Mouse (Mus musculus): Measurements from ENCODE around the gene Fastk.
"Not testable (repeated sequence)": the region's sequence is repeated elsewhere in the genome, so short reads cannot be mapped to it uniquely, and the experiment has no call there.

The Fastk gene

GRCm38 (mm10) chr5:24423129-24424003, 21.7 kb downstream of the Fastk start, which contains the start of the genes Cdk5 and Slc4a2:
Gene Cdk5 (minus strand): TSS chr5:24423530.
Gene Slc4a2 (plus strand): TSS chr5:24423837.
- peak; percentile 98 for DNase-seq (ENCODE audit: low read depth)

GRCm38 (mm10) chr5:24420381-24420780, 24.7 kb downstream of the Fastk start:
- no peak for DNase-seq (ENCODE audit: low read depth)

- no peak for DNase-seq (ENCODE audit: low read depth)
These were observed 27.5 kb downstream of the Fastk start for GRCm38 (mm10) chr5:24417587-24417986.

GRCm38 (mm10) chr5:24416222-24416736, 28.8 kb downstream of the Fastk start:
- DNase-seq (ENCODE audit: low read depth), result peak; percentile 83

- no peak for DNase-seq (ENCODE audit: low read depth)
These were observed 31.1 kb downstream of the Fastk start for GRCm38 (mm10) chr5:24413938-24414337.

GRCm38 (mm10) chr5:24413042-24413693, 31.9 kb downstream of the Fastk start, which contains the start of gene Asic3:
Gene Asic3 (plus strand): TSS chr5:24413392.
- no peak for DNase-seq (ENCODE audit: low read depth)

- no peak for DNase-seq (ENCODE audit: low read depth)
These were observed 33.0 kb downstream of the Fastk start for GRCm38 (mm10) chr5:24412063-24412462.

GRCm38 (mm10) chr5:24409466-24409865, 35.6 kb downstream of the Fastk start:
- DNase-seq (ENCODE audit: low read depth), result no peak

- no peak for DNase-seq (ENCODE audit: low read depth)
These were observed 36.4 kb downstream of the Fastk start for GRCm38 (mm10) chr5:24408651-24409050.

GRCm38 (mm10) chr5:24405389-24405876, 39.7 kb downstream of the Fastk start:
- no peak for DNase-seq (ENCODE audit: low read depth)

- DNase-seq (ENCODE audit: low read depth), result no peak
These were observed 40.3 kb downstream of the Fastk start for GRCm38 (mm10) chr5:24404594-24405360.

GRCm38 (mm10) chr5:24401969-24402368, 43.1 kb downstream of the Fastk start:
- DNase-seq (ENCODE audit: low read depth), result no peak

GRCm38 (mm10) chr5:24400911-24401605, 44.0 kb downstream of the Fastk start:
- DNase-seq (ENCODE audit: low read depth), result no peak

- DNase-seq (ENCODE audit: low read depth), result no peak
These were observed 44.7 kb downstream of the Fastk start for GRCm38 (mm10) chr5:24400362-24400761.

GRCm38 (mm10) chr5:24399686-24400085, 45.4 kb downstream of the Fastk start:
- no peak for DNase-seq (ENCODE audit: low read depth)

- not testable (repeated sequence) for DNase-seq (ENCODE audit: low read depth)
These were observed 48.8 kb downstream of the Fastk start for GRCm38 (mm10) chr5:24396254-24396653.

- DNase-seq (ENCODE audit: low read depth), result peak; percentile 97
These were observed 50.8 kb downstream of the Fastk start for GRCm38 (mm10) chr5:24394165-24394894.

GRCm38 (mm10) chr5:24393392-24393997, 51.6 kb downstream of the Fastk start, which contains the start of gene Abcb8:
Gene Abcb8 (plus strand): TSS chr5:24393663.
- DNase-seq (ENCODE audit: low read depth), result peak; percentile 98

GRCm38 (mm10) chr5:24392724-24393123, 52.4 kb downstream of the Fastk start:
- no peak for DNase-seq (ENCODE audit: low read depth)

- no peak for DNase-seq (ENCODE audit: low read depth)
These were observed 53.2 kb downstream of the Fastk start, which contains the start of gene Atg9b for GRCm38 (mm10) chr5:24391864-24392263. Gene Atg9b (minus strand): TSS chr5:24392143.

All from induced T-regulatory cell, adult 2 months (primary cell).